Mouse (Mus musculus) neural tube, embryonic 14.5 days (tissue): Measurements from ENCODE around the gene Cfap97d2. TPM values are rescaled to one million over a fixed set of nuclear protein-coding genes. Genes with fewer than 3 reads are reported as not detected.

Experiments
- ATAC-seq: fragments of 200-750 bp; cut with Nextera tagmentation; 2 replicates; pipeline ENCODE4 v1.8.0; 2017; ENCODE audit warnings: low read depth, mild to moderate bottlenecking, moderate TSS enrichment, moderate library complexity
- H3K27ac ChIP-seq: fragments of 300-500 bp; sonication (generic); 2 replicates; pipeline ENCODE4 v1.5.1; 2014; ENCODE audit warnings: low read depth, mild to moderate bottlenecking, control low read depth, low read length, moderate library complexity, mixed read lengths
- H3K27me3 ChIP-seq: fragments of 300-500 bp; sonication (generic); 2 replicates; pipeline ENCODE4 v1.6.1; 2014; ENCODE audit warnings: low read length; ENCODE audit not compliant: control insufficient read depth, insufficient read depth
- H3K36me3 ChIP-seq: fragments of 300-500 bp; sonication (generic); 2 replicates; pipeline ENCODE4 v1.6.1; 2014; ENCODE audit warnings: low read length, mixed read lengths; ENCODE audit not compliant: control insufficient read depth, insufficient read depth
- H3K4me1 ChIP-seq: fragments of 300-500 bp; sonication (generic); 2 replicates; pipeline ENCODE4 v1.6.1; 2014; ENCODE audit warnings: low read length; ENCODE audit not compliant: control insufficient read depth, insufficient read depth
- H3K4me2 ChIP-seq: fragments of 300-500 bp; sonication (generic); 2 replicates; pipeline ENCODE4 v1.6.1; 2014; ENCODE audit warnings: mild to moderate bottlenecking, low read depth, low read length, control low read depth
- H3K4me3 ChIP-seq: fragments of 300-500 bp; sonication (generic); 2 replicates; pipeline ENCODE4 v1.5.1; 2014; ENCODE audit warnings: low read depth, low read length, control low read depth, mixed read lengths
- H3K9ac ChIP-seq: fragments of 300-500 bp; sonication (generic); replicated peaks from 2 replicates; pipeline ENCODE4 v1.6.1; 2014; ENCODE audit warnings: low read depth, mild to moderate bottlenecking, control low read depth, low read length, mixed read lengths
- H3K9me3 ChIP-seq: fragments of 300-500 bp; sonication (generic); 2 replicates; pipeline ENCODE4 v1.6.1; 2016; ENCODE audit warnings: low read length; ENCODE audit not compliant: control insufficient read depth
- WGBS: fragments of 180-500 bp; shearing (Covaris S2); extraction: QIAGEN DNeasy Blood & Tissue Kit; methylation state at CpG from one replicate; pipeline ENCODE4 v1.1.7; 2014; 5-methylcytosine and 5-hydroxymethylcytosine counted together
- polyA plus RNA-seq: library from polyadenylated mRNA; unstranded; fragments of >200 nt; fragmentation: Nextera tagmentation; extraction: Ambion mirVana; gene quantifications from 2 replicates; pipeline ENCODE4 v1.2.1, GENCODE M21; 2014

The Cfap97d2 gene
- 0.90 and 1.2 TPM in 2 replicates for polyA plus RNA-seq

DNA sequence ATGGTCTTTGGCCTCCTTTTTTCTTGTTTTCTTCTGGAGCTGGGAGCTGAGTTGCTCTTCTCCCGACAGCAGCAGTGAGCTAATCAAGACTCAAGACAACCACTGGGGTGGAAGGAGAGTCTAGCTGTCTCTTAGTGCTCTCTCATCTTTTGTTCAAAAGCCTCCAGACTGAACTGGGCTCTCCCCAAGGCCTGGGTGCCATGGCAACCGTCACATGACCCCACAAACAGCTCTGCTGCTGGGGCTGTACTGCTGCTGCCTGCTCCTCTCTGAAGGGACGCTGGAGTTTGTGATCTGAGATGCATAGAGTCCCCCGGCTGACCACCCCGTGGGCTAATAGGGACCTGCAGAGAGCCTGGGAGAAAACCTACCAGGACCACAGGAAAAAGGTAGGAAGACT, at the start of gene Cfap97d2:
Gene Cfap97d2, plus strand, starts transcription at position 222 of the 400 bp plus-strand sequence.
- H3K27ac ChIP-seq, result peak within 1 kb of the TSS; percentile 78; the same call in 1 of the 2 replicates
- peaks cover 10% of the 10 kb centered on the region; the same call in 1 of the 2 replicates for H3K4me1 ChIP-seq
- no peak within 1 kb of the TSS for H3K4me3 ChIP-seq
- H3K27me3 ChIP-seq, result no peaks in the 10 kb centered on the region
- no peaks in the 10 kb centered on the region for H3K9me3 ChIP-seq
- under 1% methylated on average over 5 of the region's 5 CpGs for WGBS
- no peak within 1 kb of the TSS for H3K9ac ChIP-seq
- peak within 1 kb of the TSS; percentile 27; the same call in 1 of the 2 replicates for H3K4me2 ChIP-seq
- peak; percentile 100 for ATAC-seq
- H3K36me3 ChIP-seq, result no peaks in the 10 kb centered on the region

DNA sequence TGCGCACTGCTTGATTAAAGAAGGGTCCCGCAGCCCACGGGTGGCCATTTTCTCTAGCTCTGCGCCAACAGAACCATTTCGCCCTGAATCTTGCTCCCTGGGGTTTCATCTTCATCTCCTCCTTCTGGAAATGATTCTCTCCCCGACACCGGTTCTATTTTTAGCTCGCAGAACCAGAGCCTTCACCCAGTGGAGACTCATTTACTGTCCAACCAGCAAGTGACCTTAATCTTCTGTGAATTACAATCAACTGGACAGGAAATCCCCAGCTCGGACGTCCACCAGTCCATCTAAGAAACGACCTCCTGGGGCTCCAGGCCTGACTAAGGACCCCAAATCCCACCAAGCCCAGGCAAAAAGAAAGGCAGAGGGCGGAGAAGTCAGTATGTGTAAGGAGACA, 48.2 kb upstream of the Cfap97d2 start:
- H3K36me3 ChIP-seq, result no peaks in the 10 kb centered on the region
- WGBS, result 63% methylated on average over 12 of the region's 12 CpGs
- H3K4me1 ChIP-seq, result peaks cover 4% of the 10 kb centered on the region; the same call in 1 of the 2 replicates
- H3K27ac ChIP-seq, result no peak overlapping the region
- H3K9ac ChIP-seq, result no peak overlapping the region
- no peaks in the 10 kb centered on the region for H3K27me3 ChIP-seq
- H3K9me3 ChIP-seq, result no peaks in the 10 kb centered on the region
- ATAC-seq, result no peak
- no peak overlapping the region for H3K4me3 ChIP-seq
- no peak overlapping the region for H3K4me2 ChIP-seq

DNA sequence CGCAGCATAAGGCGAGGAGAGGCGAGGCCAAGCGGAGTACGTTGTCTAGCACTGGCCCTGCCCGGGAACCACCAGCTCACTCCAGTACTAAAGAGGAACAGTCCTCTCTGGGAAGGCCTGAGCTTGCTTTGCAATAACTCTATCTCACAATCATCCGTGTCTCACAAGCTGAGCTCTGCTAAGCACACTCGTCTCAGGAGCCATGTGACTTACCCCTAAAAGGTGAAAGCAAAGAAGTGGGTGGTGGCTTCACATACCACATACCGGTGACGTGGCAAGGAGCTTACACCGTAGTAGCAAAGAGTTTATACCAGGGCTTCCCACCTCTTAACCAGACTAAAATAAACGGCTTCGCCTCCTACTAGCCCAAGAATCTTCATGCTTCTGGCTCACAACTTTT, 45.4 kb upstream of the Cfap97d2 start:
- Histone ChIP-seq H3K4me2 (no peak overlapping the region), H3K27me3 (no peaks in the 10 kb centered on the region), H3K27ac (no peak overlapping the region), H3K4me1 (peaks cover 4% of the 10 kb centered on the region; the same call in 1 of the 2 replicates), H3K36me3 (no peaks in the 10 kb centered on the region), H3K9me3 (no peaks in the 10 kb centered on the region), H3K9ac (no peak overlapping the region), H3K4me3 (no peak overlapping the region)
- 91% methylated on average over 13 of the region's 13 CpGs for whole genome bisulfite sequencing
- ATAC-seq, result no peak

- no peaks in the 10 kb centered on the region for H3K27me3 ChIP-seq
- WGBS, result 92% methylated on average over 6 of the region's 6 CpGs
- H3K36me3 ChIP-seq, result no peaks in the 10 kb centered on the region
- H3K4me2 ChIP-seq, result no peak overlapping the region
- H3K9me3 ChIP-seq, result no peaks in the 10 kb centered on the region
- no peak for ATAC-seq
- H3K27ac ChIP-seq, result no peak overlapping the region
- H3K4me1 ChIP-seq, result peaks cover 4% of the 10 kb centered on the region; the same call in 1 of the 2 replicates
- no peak overlapping the region for H3K4me3 ChIP-seq
- no peak overlapping the region for H3K9ac ChIP-seq
Measured at GRCm38 (mm10) chr8:13664711-13665210, 40.9 kb upstream of the Cfap97d2 start.

- Histone ChIP-seq H3K9me3 (no peaks in the 10 kb centered on the region), H3K36me3 (no peaks in the 10 kb centered on the region), H3K4me3 (no peak overlapping the region), H3K9ac (no peak overlapping the region), H3K4me1 (peaks cover 4% of the 10 kb centered on the region; the same call in 1 of the 2 replicates), H3K4me2 (no peak overlapping the region), H3K27ac (no peak overlapping the region), H3K27me3 (no peaks in the 10 kb centered on the region)
- ATAC-seq, result no peak
- 85% methylated on average over 4 of the region's 4 CpGs for WGBS
Measured at GRCm38 (mm10) chr8:13665538-13665937, 40.2 kb upstream of the Cfap97d2 start.

DNA sequence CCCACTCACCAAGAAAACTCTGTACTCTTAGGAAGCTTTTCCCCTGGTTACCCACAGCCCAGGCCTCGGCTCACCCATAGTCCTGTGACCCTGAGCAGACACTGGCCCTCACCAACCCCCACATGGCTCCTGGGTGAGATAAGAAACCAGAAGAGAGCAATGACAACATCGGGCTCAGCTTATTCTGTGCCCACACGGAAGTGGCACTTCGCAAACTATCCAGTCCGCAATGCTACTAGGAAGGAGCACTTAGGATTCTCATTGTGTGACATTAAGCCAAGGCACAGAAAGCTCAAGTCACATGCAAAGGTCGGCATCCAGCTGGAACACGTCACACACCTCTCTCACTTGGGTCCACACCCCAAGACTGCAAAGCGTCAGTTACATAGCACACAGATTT, 39.7 kb upstream of the Cfap97d2 start:
- H3K4me2 ChIP-seq, result no peak overlapping the region
- no peak overlapping the region for H3K4me3 ChIP-seq
- H3K9me3 ChIP-seq, result no peaks in the 10 kb centered on the region
- H3K4me1 ChIP-seq, result peaks cover 4% of the 10 kb centered on the region; the same call in 1 of the 2 replicates
- ATAC-seq, result no peak
- 92% methylated on average over 8 of the region's 8 CpGs for WGBS
- H3K27me3 ChIP-seq, result no peaks in the 10 kb centered on the region
- H3K36me3 ChIP-seq, result no peaks in the 10 kb centered on the region
- no peak overlapping the region for H3K27ac ChIP-seq
- no peak overlapping the region for H3K9ac ChIP-seq

DNA sequence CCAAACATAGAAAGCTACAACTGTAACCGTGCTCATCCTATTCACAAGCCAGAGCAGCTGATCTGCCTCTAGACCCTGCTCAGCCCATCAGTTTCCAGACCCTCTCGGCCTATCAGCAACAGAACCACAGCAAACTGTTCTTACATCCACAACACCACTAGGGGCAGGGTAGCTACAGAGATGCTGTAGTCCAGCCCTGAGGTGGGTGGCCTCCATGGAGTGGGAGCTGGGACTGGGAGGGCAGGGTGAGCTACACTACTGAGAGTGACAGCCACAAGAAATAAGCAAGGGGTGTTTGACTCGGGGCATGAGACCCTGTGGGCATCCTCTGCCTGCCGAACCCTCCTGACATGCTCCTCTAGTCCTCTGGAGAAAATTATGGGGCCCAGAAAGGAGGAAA, 37.8 kb upstream of the Cfap97d2 start:
- Histone ChIP-seq H3K4me2 (no peak overlapping the region), H3K27ac (no peak overlapping the region), H3K27me3 (no peaks in the 10 kb centered on the region), H3K9me3 (no peaks in the 10 kb centered on the region), H3K4me3 (no peak overlapping the region), H3K9ac (no peak overlapping the region), H3K36me3 (no peaks in the 10 kb centered on the region), H3K4me1 (peaks cover 4% of the 10 kb centered on the region; the same call in 1 of the 2 replicates)
- no peak for ATAC-seq
- whole genome bisulfite sequencing, result 79% methylated on average over 4 of the region's 4 CpGs

- no peak overlapping the region for H3K9ac ChIP-seq
- H3K4me3 ChIP-seq, result no peak overlapping the region
- no peaks in the 10 kb centered on the region for H3K36me3 ChIP-seq
- no peak overlapping the region for H3K4me2 ChIP-seq
- ATAC-seq, result no peak
- no peaks in the 10 kb centered on the region for H3K27me3 ChIP-seq
- no peak overlapping the region for H3K27ac ChIP-seq
- WGBS, result 53% methylated on average over 10 of the region's 10 CpGs
- H3K4me1 ChIP-seq, result peaks cover 6% of the 10 kb centered on the region; the same call in 1 of the 2 replicates
- H3K9me3 ChIP-seq, result no peaks in the 10 kb centered on the region
Measured at GRCm38 (mm10) chr8:13668367-13668766, 37.3 kb upstream of the Cfap97d2 start.

DNA sequence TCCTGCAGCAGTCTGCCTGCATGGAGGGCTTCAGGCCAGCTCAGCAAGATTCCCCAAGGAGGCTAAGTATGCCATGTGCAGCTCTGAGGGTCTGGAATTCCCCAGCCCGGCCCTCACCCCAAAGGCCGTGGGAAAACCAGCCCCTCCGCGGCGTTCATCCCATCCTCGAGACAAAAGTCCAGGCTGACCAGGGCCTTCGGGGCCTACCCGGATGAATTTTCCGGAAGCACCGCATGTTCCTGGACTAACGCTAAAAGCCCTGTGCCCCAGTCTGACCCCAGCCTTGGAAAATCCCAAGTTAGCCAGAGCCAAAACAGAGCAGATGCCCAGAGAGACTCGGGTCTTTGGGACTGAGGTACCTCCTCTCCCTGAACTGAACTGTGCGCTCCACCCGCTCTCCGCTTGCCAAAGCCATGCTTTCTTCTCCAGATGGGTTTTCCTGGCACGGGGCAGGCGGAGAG, 35.6 kb upstream of the Cfap97d2 start:
- WGBS, result 84% methylated on average over 17 of the region's 17 CpGs
- Histone ChIP-seq H3K9me3 (no peaks in the 10 kb centered on the region), H3K4me1 (peaks cover 22% of the 10 kb centered on the region), H3K4me3 (no peak overlapping the region), H3K9ac (no peak overlapping the region), H3K27ac (no peak overlapping the region), H3K36me3 (no peaks in the 10 kb centered on the region), H3K4me2 (no peak overlapping the region), H3K27me3 (no peaks in the 10 kb centered on the region)
- no peak for ATAC-seq
